Mouse (Mus musculus) central nervous system, embryonic 11.5 days (tissue): ENCODE measurements around the gene Mmrn2. TPM values are rescaled to one million over a fixed set of nuclear protein-coding genes. Genes with fewer than 3 reads are reported as not detected.

Experiments used
- polyA plus RNA-seq: library from polyadenylated mRNA; depleted of rRNA; stranded (reverse); fragments of >200 nt; gene quantifications from 2 replicates; pipeline ENCODE4 v1.2.3, GENCODE M21; 2012; rRNA removed

The Mmrn2 gene
- polyA plus RNA-seq = 4.0 and 5.0 TPM in 2 replicates

DNA sequence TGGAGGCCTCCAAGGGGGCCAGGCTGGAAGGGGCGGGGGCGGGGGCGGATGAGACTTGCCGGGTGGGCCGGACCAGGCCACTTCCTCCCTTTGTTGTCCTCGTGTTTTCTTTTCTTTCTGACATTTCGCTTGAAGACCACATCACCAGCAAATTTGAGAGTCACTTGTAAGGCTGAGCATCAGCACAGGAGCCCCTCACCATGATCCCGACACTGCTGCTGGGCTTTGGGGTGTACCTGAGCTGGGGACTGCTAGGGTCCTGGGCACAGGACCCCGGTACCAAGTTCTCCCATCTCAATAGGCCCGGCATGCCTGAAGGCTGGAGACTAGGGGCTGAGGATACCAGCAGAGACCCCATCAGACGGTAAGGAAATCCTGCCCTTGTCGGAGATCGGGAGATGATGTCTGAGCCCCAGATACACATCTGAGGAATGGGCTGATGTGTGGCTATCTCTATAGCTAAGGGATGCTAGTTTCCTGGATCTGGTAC lies at the start of gene Mmrn2:
Gene Mmrn2, plus strand, starts transcription at position 51 of the 490 bp plus-strand sequence.

DNA sequence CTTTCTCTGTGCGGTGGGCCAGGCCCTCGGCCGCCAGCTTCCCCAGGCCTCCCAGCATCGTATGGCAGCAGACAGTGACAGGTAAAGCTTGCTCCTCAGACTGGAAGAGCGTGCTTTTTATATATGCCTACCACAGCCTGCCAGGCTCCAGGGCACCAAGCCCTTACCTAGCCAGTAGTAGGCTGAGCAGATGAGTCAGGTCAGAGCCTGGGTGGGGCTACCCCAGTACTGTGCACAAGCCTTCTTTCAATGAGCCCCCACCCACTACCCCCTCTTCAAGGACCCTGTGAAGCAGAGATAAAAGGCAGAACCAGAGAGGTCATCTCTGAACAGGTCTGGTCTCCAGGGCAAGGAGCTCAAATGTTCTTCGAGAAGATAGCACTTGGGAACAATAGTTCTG lies 20.0 kb upstream of the Mmrn2 start, which contains the start of gene Fam25c:
Gene Fam25c, minus strand, starts transcription at position 133 of the 400 bp plus-strand sequence.

DNA sequence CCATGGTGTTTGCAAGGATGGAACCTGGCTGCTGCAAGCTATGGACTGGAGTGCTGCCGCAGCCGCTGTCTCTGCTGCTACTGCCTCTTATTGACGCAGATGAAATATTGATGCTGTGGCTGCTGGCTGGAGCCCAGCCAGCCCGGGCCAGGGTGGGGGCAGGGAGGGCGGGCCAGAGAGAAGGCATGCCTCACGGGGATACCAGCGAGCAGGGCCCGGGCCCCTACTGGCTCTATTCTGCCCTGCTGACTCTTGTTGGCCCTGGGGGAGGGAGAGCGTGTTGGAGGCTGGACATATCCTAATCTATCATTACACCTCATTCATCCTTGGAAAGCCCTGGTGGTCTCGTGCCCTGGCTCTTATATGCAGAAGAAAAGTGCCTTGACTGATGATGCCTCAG lies 688 bp upstream of the Mmrn2 start, which contains the start of gene Sncg:
Gene Sncg, minus strand, starts transcription at position 213 of the 400 bp plus-strand sequence.

Other genes with a start within 250 kb of the Mmrn2 start
- gene Npy4r, start 223.0 kb upstream of the Mmrn2 start, polyA plus RNA-seq = 0.02 and 0.04 TPM in 2 replicates
- 1.3 and 1.4 TPM in 2 replicates for gene Gprin2, start 173.8 kb upstream of the Mmrn2 start, polyA plus RNA-seq
- gene Syt15, start 155.9 kb upstream of the Mmrn2 start, polyA plus RNA-seq = 0.25 and 0.26 TPM in 2 replicates
- 4.6 and 5.8 TPM in 2 replicates for gene Shld2, start 65.0 kb upstream of the Mmrn2 start, polyA plus RNA-seq
- 74.9 and 121 TPM in 2 replicates for gene Glud1, start 64.7 kb upstream of the Mmrn2 start, polyA plus RNA-seq
- not detected in 2 replicates for gene Fam25c, start 20.0 kb upstream of the Mmrn2 start, polyA plus RNA-seq
- 82.5 and 132 TPM in 2 replicates for gene Sncg, start 676 bp upstream of the Mmrn2 start, polyA plus RNA-seq
- gene Bmpr1a, start 127.9 kb downstream of the Mmrn2 start, polyA plus RNA-seq = 29.4 and 52.5 TPM in 2 replicates
- not detected in 2 replicates for gene 9230112D13Rik, start 147.3 kb downstream of the Mmrn2 start, polyA plus RNA-seq
- 1.8 and 6.4 TPM in 2 replicates for gene Ldb3, start 213.2 kb downstream of the Mmrn2 start, polyA plus RNA-seq
- gene Opn4, start 224.7 kb downstream of the Mmrn2 start, polyA plus RNA-seq = 0.12 and 0.16 TPM in 2 replicates